Mouse (Mus musculus) myocyte (in vitro differentiated cells): Measurements from ENCODE around the gene Psme4. TPM values are rescaled to one million over a fixed set of nuclear protein-coding genes. Genes with fewer than 3 reads are reported as not detected.

ENCODE experiments used
- H3K27me3 ChIP-seq: one replicate; pipeline ENCODE4 v1.6.1; 2011; ENCODE audit not compliant: control insufficient read depth, insufficient read depth, insufficient read length
- H3K36me3 ChIP-seq: one replicate; pipeline ENCODE4 v1.6.1; 2011; ENCODE audit not compliant: control insufficient read depth, insufficient read depth
- H3K4me2 ChIP-seq: one replicate; pipeline ENCODE4 v1.6.1; 2011; ENCODE audit warnings: low read depth, control low read depth
- H3K4me3 ChIP-seq: one replicate; pipeline ENCODE4 v1.5.1; 2011; ENCODE audit warnings: mild to moderate bottlenecking, control low read depth, moderate library complexity
- H3K79me2 ChIP-seq: one replicate; pipeline ENCODE4 v1.6.1; 2011; ENCODE audit not compliant: control insufficient read depth, insufficient read depth
- H3ac ChIP-seq: one replicate; pipeline ENCODE4 v1.6.1; 2011; ENCODE audit not compliant: control insufficient read depth, insufficient read length
- CEBPB ChIP-seq: IDR thresholded peaks from 2 replicates; pipeline ENCODE4 v1.6.1; 2011; ENCODE audit warnings: mild to moderate bottlenecking, moderate library complexity; ENCODE audit not compliant: poor library complexity, insufficient read depth, severe bottlenecking
- E2F4 ChIP-seq: IDR thresholded peaks from one replicate; pipeline ENCODE4 v1.6.1; 2011; ENCODE audit warnings: mild to moderate bottlenecking, control low read depth, moderate library complexity; ENCODE audit not compliant: insufficient read depth
- MAX ChIP-seq: IDR thresholded peaks from one replicate; pipeline ENCODE4 v1.6.1; 2011; ENCODE audit warnings: low read depth, mild to moderate bottlenecking, control low read depth
- MYOD1 ChIP-seq, 3 experiments: IDR thresholded peaks; one replicate each; pipeline ENCODE4 v1.6.1; 2011; ENCODE audit warnings: control low read depth in 2 of 3, low read depth in 2 of 3, mild to moderate bottlenecking in 2 of 3, moderate library complexity in 1 of 3; ENCODE audit not compliant: insufficient read length in 2 of 3, control insufficient read depth in 1 of 3
- MYOG ChIP-seq, 3 experiments: IDR thresholded peaks; one replicate each; pipeline ENCODE4 v1.6.1; 2011; ENCODE audit warnings: control low read depth in 2 of 3, low read depth in 2 of 3, mild to moderate bottlenecking in 2 of 3; ENCODE audit not compliant: insufficient read length in 2 of 3, control insufficient read depth in 1 of 3, insufficient read depth in 1 of 3
- POLR2A ChIP-seq: IDR thresholded peaks from one replicate; pipeline ENCODE4 v1.6.1; 2011; ENCODE audit warnings: low read depth, mild to moderate bottlenecking, control low read depth, moderate library complexity; ENCODE audit not compliant: insufficient read length
- POLR2AphosphoS2 ChIP-seq: IDR thresholded peaks from one replicate; pipeline ENCODE4 v1.6.1; 2011; ENCODE audit warnings: low read depth, control low read depth; ENCODE audit not compliant: insufficient read length
- REST ChIP-seq: IDR thresholded peaks from one replicate; pipeline ENCODE4 v1.6.1; 2011; ENCODE audit warnings: mild to moderate bottlenecking, control low read depth, moderate library complexity; ENCODE audit not compliant: insufficient read depth, insufficient read length
- SRF ChIP-seq: IDR thresholded peaks from one replicate; pipeline ENCODE4 v1.6.1; 2011; ENCODE audit warnings: low read depth; ENCODE audit not compliant: control insufficient read depth, insufficient read length
- TCF12 ChIP-seq: IDR thresholded peaks from one replicate; pipeline ENCODE4 v1.6.1; 2011; ENCODE audit warnings: mild to moderate bottlenecking, control low read depth; ENCODE audit not compliant: poor library complexity, insufficient read depth, severe bottlenecking
- TCF3 ChIP-seq: IDR thresholded peaks from one replicate; pipeline ENCODE4 v1.6.1; 2011; ENCODE audit warnings: low read depth, control low read depth; ENCODE audit not compliant: insufficient read length
- USF1 ChIP-seq: IDR thresholded peaks from one replicate; pipeline ENCODE4 v1.6.1; 2011; ENCODE audit warnings: low read depth, mild to moderate bottlenecking, control low read depth, moderate library complexity
- polyA plus RNA-seq: library from polyadenylated mRNA; unstranded; fragments of >200 nt; fragmentation: generic; extraction: Trizol; gene quantifications from one replicate; pipeline ENCODE4 v1.2.1, GENCODE M21; 2012; ENCODE audit warnings: missing spikeins

Psme4 gene
- polyA plus RNA-seq, 1 experiment: 15.9 TPM

- Histone ChIP-seq H3ac (no peak overlapping the region), H3K4me3 (no peak overlapping the region), H3K4me2 (no peak overlapping the region), H3K79me2 (no peaks in the 10 kb centered on the region), H3K27me3 (no peaks in the 10 kb centered on the region), H3K36me3 (peaks cover 30% of the 10 kb centered on the region)
- TF ChIP-seq MYOG (IDR thresholded peaks at IDR 0.05; ENCODE audit: control insufficient read depth in 1 of 3, insufficient read depth in 1 of 3, insufficient read length in 2 of 3, low read depth in 2 of 3) (no peak), POLR2A (no peak), MAX (no peak), TCF3 (no peak), E2F4 (no peak), TCF12 (no peak), MYOD1 (IDR thresholded peaks at IDR 0.05; ENCODE audit: control insufficient read depth in 1 of 3, insufficient read length in 2 of 3, low read depth in 2 of 3) (no peak), USF1 (no peak), POLR2AphosphoS2 (no peak), SRF (no peak), REST (no peak), CEBPB (no peak)
Measured at GRCm38 (mm10) chr11:30928498-30928897, 157.0 kb downstream of the Psme4 start.

Other genes starting within 250 kb of the Psme4 start
- gene Acyp2, start 122.1 kb upstream of the Psme4 start, polyA plus RNA-seq: 7.5 TPM
- gene Gpr75, start 113.6 kb downstream of the Psme4 start, polyA plus RNA-seq: not detected
- 8.2 TPM for gene Asb3, start 113.7 kb downstream of the Psme4 start, polyA plus RNA-seq
- 16.3 TPM for gene Erlec1, start 182.6 kb downstream of the Psme4 start, polyA plus RNA-seq
- gene Chac2, start 214.6 kb downstream of the Psme4 start, polyA plus RNA-seq: 8.0 TPM